In the genomic region with DNA sequence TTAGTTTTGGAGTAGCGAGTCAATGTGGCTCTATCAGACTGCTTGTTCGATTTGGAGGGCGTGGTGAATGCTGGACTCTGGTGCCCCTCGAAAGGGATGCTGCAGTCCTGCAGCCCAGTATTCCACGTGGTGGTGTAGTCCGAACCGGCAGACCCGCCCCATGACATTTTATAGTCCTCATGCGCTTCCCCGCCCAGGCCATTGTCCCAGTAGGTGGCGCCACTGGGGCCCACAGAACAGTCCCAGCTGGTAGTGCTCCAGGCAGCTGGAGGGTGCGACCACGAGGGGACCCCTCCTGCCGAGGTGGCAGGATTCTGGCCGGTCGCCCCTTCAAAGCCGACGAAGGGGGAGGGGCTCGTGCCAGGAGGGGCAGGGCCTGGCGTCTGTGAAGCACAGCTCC, we compare ENCODE assay signal across 9 mouse cellular contexts. TPM values are rescaled to one million over a fixed set of nuclear protein-coding genes. Genes with fewer than 3 reads are reported as not detected.
DNase-seq lines count a peak whose midpoint lies in the region; ATAC-seq and TF ChIP-seq lines count a peak whose summit lies in the region.
"Had no signal": no experiment of that assay in that cellular context is flagged by ENCODE, and none has a peak within 500 bp of the region (broad histone marks: within the 10 kb centered on the region; RNA-seq: fewer than 3 reads in every experiment).

No protein-coding gene starts in this region.

- H3K27ac ChIP-seq in bone marrow macrophage, adult 2 months (ENCODE audit: insufficient read depth, low read depth, low read length) = no peak overlapping the region
- H3K27ac ChIP-seq in kidney, embryonic 16.5 days (ENCODE audit: low read length) = no peak overlapping the region

- ATAC-seq in granulocyte monocyte progenitor cell, adult 5-6 weeks (replicated peaks; ENCODE audit: poor library complexity, severe bottlenecking) = peak; percentile 85
- ATAC-seq in kidney, embryonic 16.5 days (ENCODE audit: low FRiP score, low TSS enrichment) = peak; percentile 76

- H3K4me3 ChIP-seq in bone marrow macrophage, adult 2 months (ENCODE audit: insufficient read depth, low read length) = peak overlapping the region; percentile 11; the same call in 1 of the 2 replicates
- H3K4me3 ChIP-seq in kidney, embryonic 16.5 days (ENCODE audit: low read length) = peak overlapping the region; percentile 29

- peak; percentile 48 for DNase-seq in ovary, postnatal 36 days (ENCODE audit: low spot score)
- DNase-seq in ovary, postnatal 10 days (ENCODE audit: low spot score) = no peak
- DNase-seq in lung, postnatal 36 days = peak; percentile 50
- DNase-seq in spleen, postnatal 10 days (ENCODE audit: low spot score in 2 of 2) = peak; percentile 38 to 82
- DNase-seq in urinary bladder, adult 2 months (ENCODE audit: low spot score) = no peak

- H3K9ac ChIP-seq in kidney, embryonic 16.5 days (replicated peaks; ENCODE audit: low read length) = no peak overlapping the region; the same call in 1 of the 2 replicates

- WGBS in kidney, embryonic 16.5 days = under 1% methylated on average over 20 of the region's 20 CpGs

- peaks cover 14% of the 10 kb centered on the region; the same call in 1 of the 2 replicates for H3K4me1 ChIP-seq in bone marrow macrophage, adult 2 months (ENCODE audit: control insufficient read depth, insufficient read depth, low read length)
- H3K4me1 ChIP-seq in kidney, embryonic 16.5 days (ENCODE audit: insufficient read depth, low read length) = peaks cover 15% of the 10 kb centered on the region

- TF ChIP-seq POLR2A in bone marrow macrophage, adult 2 months (IDR thresholded peaks at IDR 0.05; ENCODE audit: borderline replicate concordance, low read depth, low read length) = no peak

- peak; percentile 34 for TF ChIP-seq CTCF in bone marrow macrophage, adult 2 months (IDR thresholded peaks at IDR 0.05; ENCODE audit: low read depth, low read length)

- H3K9me3 ChIP-seq in kidney, embryonic 16.5 days (ENCODE audit: low read length) = no peaks in the 10 kb centered on the region

- peaks cover 62% of the 10 kb centered on the region for H3K27me3 ChIP-seq in kidney, embryonic 16.5 days (ENCODE audit: insufficient read depth, low read length)

- peak overlapping the region; percentile 40 for H3K4me2 ChIP-seq in kidney, embryonic 16.5 days (replicated peaks; ENCODE audit: low read depth, low read length)

- no peaks in the 10 kb centered on the region for H3K36me3 ChIP-seq in kidney, embryonic 16.5 days (ENCODE audit: insufficient read depth, low read length)

RNA-seq across cellular contexts. Expression of a gene that starts 1.0 kb away (rescaled TPM):
- polyA plus RNA-seq in bone marrow macrophage, adult 2 months (2012; ENCODE audit: insufficient read depth, insufficient read length, missing spikeins) = not detected in 2 replicates
- total RNA-seq in granulocyte monocyte progenitor cell, adult 5-6 weeks (2014; fragmentation: Nextera tagmentation) = not detected in 2 replicates
- not detected in 2 replicates for total RNA-seq in granulocyte monocyte progenitor cell, adult 5-6 weeks (2017)
- not detected in 2 replicates for polyA plus RNA-seq in kidney, embryonic 16.5 days (2015; fragmentation: Nextera tagmentation; extraction: Ambion mirVana)
- not detected in 2 replicates for polyA plus RNA-seq in urinary bladder, adult 2 months (2012; rRNA removed)
- total RNA-seq: gastrocnemius, postnatal 4 days had no signal

RNA-seq across cellular contexts. Expression of a gene that starts 8.7 kb away (rescaled TPM):
- polyA plus RNA-seq in bone marrow macrophage, adult 2 months (2012; ENCODE audit: insufficient read depth, insufficient read length, missing spikeins) = 553 and 612 TPM in 2 replicates
- 436 and 560 TPM in 2 replicates for total RNA-seq in granulocyte monocyte progenitor cell, adult 5-6 weeks (2014; fragmentation: Nextera tagmentation)
- 470 and 484 TPM in 2 replicates for total RNA-seq in granulocyte monocyte progenitor cell, adult 5-6 weeks (2017)
- 1,049 TPM in 2 replicates for polyA plus RNA-seq in kidney, embryonic 16.5 days (2015; fragmentation: Nextera tagmentation; extraction: Ambion mirVana)
- 703 and 875 TPM in 2 replicates for polyA plus RNA-seq in urinary bladder, adult 2 months (2012; rRNA removed)

RNA-seq across cellular contexts. Expression of a gene that starts 15.5 kb away (rescaled TPM):
- 59.6 and 69.7 TPM in 2 replicates for polyA plus RNA-seq in bone marrow macrophage, adult 2 months (2012; ENCODE audit: insufficient read depth, insufficient read length, missing spikeins)
- total RNA-seq in granulocyte monocyte progenitor cell, adult 5-6 weeks (2014; fragmentation: Nextera tagmentation) = 45.7 and 57.1 TPM in 2 replicates
- total RNA-seq in granulocyte monocyte progenitor cell, adult 5-6 weeks (2017) = 38.3 and 48.0 TPM in 2 replicates
- polyA plus RNA-seq in kidney, embryonic 16.5 days (2015; fragmentation: Nextera tagmentation; extraction: Ambion mirVana) = 111 and 119 TPM in 2 replicates
- 58.5 and 64.1 TPM in 2 replicates for polyA plus RNA-seq in urinary bladder, adult 2 months (2012; rRNA removed)

RNA-seq across cellular contexts. Expression of a gene that starts 22.0 kb away (rescaled TPM):
- not detected in 2 replicates for polyA plus RNA-seq in bone marrow macrophage, adult 2 months (2012; ENCODE audit: insufficient read depth, insufficient read length, missing spikeins)
- 3.4 TPM in 1 of 2 replicates, not detected in the other for total RNA-seq in granulocyte monocyte progenitor cell, adult 5-6 weeks (2014; fragmentation: Nextera tagmentation)
- total RNA-seq in granulocyte monocyte progenitor cell, adult 5-6 weeks (2017) = not detected in 2 replicates
- polyA plus RNA-seq in kidney, embryonic 16.5 days (2015; fragmentation: Nextera tagmentation; extraction: Ambion mirVana) = 7.9 and 13.0 TPM in 2 replicates
- polyA plus RNA-seq in urinary bladder, adult 2 months (2012; rRNA removed) = 2,098 and 2,832 TPM in 2 replicates

RNA-seq across cellular contexts. Expression of a gene that starts 30.2 kb away (rescaled TPM):
- polyA plus RNA-seq in bone marrow macrophage, adult 2 months (2012; ENCODE audit: insufficient read depth, insufficient read length, missing spikeins) = 16.8 and 18.7 TPM in 2 replicates
- 39.1 and 43.7 TPM in 2 replicates for total RNA-seq in granulocyte monocyte progenitor cell, adult 5-6 weeks (2014; fragmentation: Nextera tagmentation)
- total RNA-seq in granulocyte monocyte progenitor cell, adult 5-6 weeks (2017) = 18.4 and 33.2 TPM in 2 replicates
- 59.4 and 67.0 TPM in 2 replicates for polyA plus RNA-seq in kidney, embryonic 16.5 days (2015; fragmentation: Nextera tagmentation; extraction: Ambion mirVana)
- 9.4 and 13.2 TPM in 2 replicates for polyA plus RNA-seq in urinary bladder, adult 2 months (2012; rRNA removed)

Comparison
In these comparisons a context has a peak if more than half of its experiments do, and no peak if none do; other contexts are left out.
1. DNase-seq: peak in ovary, postnatal 36 days (single experiment), lung, postnatal 36 days (single experiment) and spleen, postnatal 10 days (2 of 2); none in ovary, postnatal 10 days (single experiment) and urinary bladder, adult 2 months (single experiment).